Mouse (Mus musculus): Measurements from ENCODE around the gene Mucl3. TPM values are rescaled to one million over a fixed set of nuclear protein-coding genes. Genes with fewer than 3 reads are reported as not detected.
A peak's percentile ranks its signal among the peaks of the same experiment; 100 is the strongest.

Gene Mucl3
- polyA plus RNA-seq, 2 experiments, result not detected

- Histone ChIP-seq H3K4me2 (ENCODE audit: low read depth) (peak overlapping the region; percentile 63), H3K9me3 (ENCODE audit: control insufficient read depth, low read length) (no peaks in the 10 kb centered on the region), H3K36me3 (replicated peaks; ENCODE audit: control insufficient read depth, insufficient read depth, low read depth) (no peaks in the 10 kb centered on the region), H3K9ac (replicated peaks) (no peak overlapping the region), H3K27me3 (ENCODE audit: control insufficient read depth, insufficient read depth, low read length) (no peaks in the 10 kb centered on the region), H3K4me1 (replicated peaks; ENCODE audit: control insufficient read depth in 2 of 2, insufficient read depth in 2 of 2, low read length in 1 of 2) (peaks cover 4 to 12% of the 10 kb centered on the region in 2 experiments; a peak in 2 of 4 replicates), H3K4me3 (ENCODE audit: insufficient read depth in 1 of 2, low read depth in 2 of 2, low read length in 2 of 2) (no peak overlapping the region), H3K27ac (no peak overlapping the region)
- 89% methylated on average over 6 of the region's 6 CpGs for WGBS (ENCODE audit: insufficient replicate concordance)
- no peak for ATAC-seq (ENCODE audit: insufficient read depth)
- no peak for TF ChIP-seq CTCF (IDR thresholded peaks at IDR 0.05; ENCODE audit: low read depth)
- no peak for TF ChIP-seq EP300 (IDR thresholded peaks at IDR 0.05; ENCODE audit: low read depth)
- DNase-seq (ENCODE audit: low read depth in 3 of 3, low spot score in 3 of 3), result no peak
These were observed 29.0 kb upstream of the Mucl3 start for GRCm38 (mm10) chr17:35672527-35672926.

GRCm38 (mm10) chr17:35671846-35672245 lies 28.4 kb upstream of the Mucl3 start:
- Histone ChIP-seq H3K36me3 (replicated peaks; ENCODE audit: control insufficient read depth, insufficient read depth, low read depth) (no peaks in the 10 kb centered on the region), H3K27ac (no peak overlapping the region), H3K9ac (replicated peaks) (no peak overlapping the region), H3K4me3 (ENCODE audit: insufficient read depth in 1 of 2, low read depth in 2 of 2, low read length in 2 of 2) (no peak overlapping the region), H3K9me3 (ENCODE audit: control insufficient read depth, low read length) (no peaks in the 10 kb centered on the region), H3K27me3 (ENCODE audit: control insufficient read depth, insufficient read depth, low read length) (no peaks in the 10 kb centered on the region), H3K4me1 (replicated peaks; ENCODE audit: control insufficient read depth in 2 of 2, insufficient read depth in 2 of 2, low read length in 1 of 2) (peaks cover 5 to 12% of the 10 kb centered on the region in 2 experiments; a peak in 3 of 4 replicates), H3K4me2 (ENCODE audit: low read depth) (no peak overlapping the region)
- ATAC-seq (ENCODE audit: insufficient read depth) (no peak), DNase-seq (ENCODE audit: low read depth in 3 of 3, low spot score in 3 of 3) (no peak)
- 77% methylated on average over 6 of the region's 6 CpGs for WGBS (ENCODE audit: insufficient replicate concordance)
- TF ChIP-seq EP300 (IDR thresholded peaks at IDR 0.05; ENCODE audit: low read depth) (no peak), CTCF (IDR thresholded peaks at IDR 0.05; ENCODE audit: low read depth) (no peak)

- Histone ChIP-seq H3K4me2 (ENCODE audit: low read depth) (no peak overlapping the region), H3K9ac (replicated peaks) (no peak overlapping the region), H3K4me3 (ENCODE audit: insufficient read depth in 1 of 2, low read depth in 2 of 2, low read length in 2 of 2) (no peak overlapping the region), H3K27me3 (ENCODE audit: control insufficient read depth, insufficient read depth, low read length) (no peaks in the 10 kb centered on the region), H3K27ac (no peak overlapping the region), H3K9me3 (ENCODE audit: control insufficient read depth, low read length) (no peaks in the 10 kb centered on the region), H3K4me1 (replicated peaks; ENCODE audit: control insufficient read depth in 2 of 2, insufficient read depth in 2 of 2, low read length in 1 of 2) (peaks cover 7 to 15% of the 10 kb centered on the region in 2 experiments; a peak in 3 of 4 replicates), H3K36me3 (replicated peaks; ENCODE audit: control insufficient read depth, insufficient read depth, low read depth) (no peaks in the 10 kb centered on the region)
- DNase-seq (ENCODE audit: low read depth in 3 of 3, low spot score in 3 of 3), result no peak
- TF ChIP-seq EP300 (IDR thresholded peaks at IDR 0.05; ENCODE audit: low read depth), result no peak
- no peak for TF ChIP-seq CTCF (IDR thresholded peaks at IDR 0.05; ENCODE audit: low read depth)
- no peak for ATAC-seq (ENCODE audit: insufficient read depth)
- WGBS (ENCODE audit: insufficient replicate concordance), result 81% methylated on average over 9 of the region's 9 CpGs
These were observed 26.2 kb upstream of the Mucl3 start for GRCm38 (mm10) chr17:35669731-35670130.

- Histone ChIP-seq H3K4me1 (replicated peaks; ENCODE audit: control insufficient read depth in 2 of 2, insufficient read depth in 2 of 2, low read length in 1 of 2) (peaks cover 3 to 8% of the 10 kb centered on the region in 2 experiments; a peak in 3 of 4 replicates), H3K27ac (peak within 1 kb of the TSS; percentile 16), H3K9ac (replicated peaks) (peak within 1 kb of the TSS; percentile 52), H3K36me3 (replicated peaks; ENCODE audit: control insufficient read depth, insufficient read depth, low read depth) (no peaks in the 10 kb centered on the region), H3K27me3 (ENCODE audit: control insufficient read depth, insufficient read depth, low read length) (no peaks in the 10 kb centered on the region), H3K4me2 (ENCODE audit: low read depth) (peak within 1 kb of the TSS; percentile 93), H3K9me3 (ENCODE audit: control insufficient read depth, low read length) (no peaks in the 10 kb centered on the region), H3K4me3 (ENCODE audit: insufficient read depth in 1 of 2, low read depth in 2 of 2, low read length in 2 of 2) (peak within 1 kb of the TSS; percentile 62 to 74)
- peak; percentile 83 to 87 (median 84) for DNase-seq (ENCODE audit: low read depth in 3 of 3, low spot score in 3 of 3)
- peak; percentile 86 for ATAC-seq (ENCODE audit: insufficient read depth)
- under 1% methylated on average over 61 of the region's 61 CpGs for WGBS (ENCODE audit: insufficient replicate concordance)
- TF ChIP-seq CTCF (IDR thresholded peaks at IDR 0.05; ENCODE audit: low read depth) (0 out of 2 replicates have a peak, but pooled peaks have one; percentile 25), EP300 (IDR thresholded peaks at IDR 0.05; ENCODE audit: low read depth) (no peak)
These were observed 24.0 kb upstream of the Mucl3 start, which contains the start of gene Vars2 for GRCm38 (mm10) chr17:35667334-35668065. TSS of gene Vars2 (minus strand) at chr17:35667592.

- H3K4me3 ChIP-seq (ENCODE audit: insufficient read depth in 1 of 2, low read depth in 2 of 2, low read length in 2 of 2), result peak overlapping the region; percentile 62 to 74
- peak; percentile 24; the same call in 1 of the 2 replicates for ATAC-seq (ENCODE audit: insufficient read depth)
- no peak for TF ChIP-seq EP300 (IDR thresholded peaks at IDR 0.05; ENCODE audit: low read depth)
- TF ChIP-seq CTCF (IDR thresholded peaks at IDR 0.05; ENCODE audit: low read depth), result no peak
- no peak for DNase-seq (ENCODE audit: low read depth in 3 of 3, low spot score in 3 of 3)
- peaks cover 3 to 6% of the 10 kb centered on the region in 2 experiments; a peak in 3 of 4 replicates for H3K4me1 ChIP-seq (replicated peaks; ENCODE audit: control insufficient read depth in 2 of 2, insufficient read depth in 2 of 2, low read length in 1 of 2)
- H3K27me3 ChIP-seq (ENCODE audit: control insufficient read depth, insufficient read depth, low read length), result no peaks in the 10 kb centered on the region
- 5% methylated on average over 13 of the region's 13 CpGs for whole genome bisulfite sequencing (ENCODE audit: insufficient replicate concordance)
- H3K36me3 ChIP-seq (replicated peaks; ENCODE audit: control insufficient read depth, insufficient read depth, low read depth), result no peaks in the 10 kb centered on the region
- H3K9me3 ChIP-seq (ENCODE audit: control insufficient read depth, low read length), result no peaks in the 10 kb centered on the region
- peak overlapping the region; percentile 16 for H3K27ac ChIP-seq
- H3K9ac ChIP-seq (replicated peaks), result peak overlapping the region; percentile 52
- H3K4me2 ChIP-seq (ENCODE audit: low read depth), result peak overlapping the region; percentile 93
These were observed 23.4 kb upstream of the Mucl3 start for GRCm38 (mm10) chr17:35666851-35667256.
